Mouse (Mus musculus) liver, postnatal 0 days (tissue): ENCODE measurements around the gene Ttc38. TPM values are rescaled to one million over a fixed set of nuclear protein-coding genes. Genes with fewer than 3 reads are reported as not detected.

ENCODE experiments used
- ATAC-seq: fragments of 200-750 bp; cut with Nextera tagmentation; 2 replicates; pipeline ENCODE4 v1.8.0; 2017; ENCODE audit warnings: mild to moderate bottlenecking, moderate library complexity
- DNase-seq: peaks from one replicate; pipeline ENCODE4 v3.0.0-alpha.2; 2016
- H3K27ac ChIP-seq: fragments of 300-500 bp; sonication (generic); 2 replicates; pipeline ENCODE4 v1.5.1; 2014; ENCODE audit warnings: antibody characterized with exemption, moderate library complexity, mild to moderate bottlenecking, low read depth
- H3K27me3 ChIP-seq: fragments of 300-500 bp; sonication (generic); 2 replicates; pipeline ENCODE4 v1.6.1; 2014; ENCODE audit warnings: low read length, control low read depth, mixed read lengths; ENCODE audit not compliant: insufficient read depth
- H3K36me3 ChIP-seq: fragments of 300-500 bp; sonication (generic); replicated peaks from 2 replicates; pipeline ENCODE4 v1.6.1; 2014; ENCODE audit warnings: mild to moderate bottlenecking, control low read depth, low read length, moderate library complexity, mixed read lengths; ENCODE audit not compliant: insufficient read depth
- H3K4me1 ChIP-seq: fragments of 300-500 bp; sonication (generic); 2 replicates; pipeline ENCODE4 v1.6.1; 2014; ENCODE audit warnings: antibody characterized with exemption, mild to moderate bottlenecking, control low read depth; ENCODE audit not compliant: insufficient read depth
- H3K4me2 ChIP-seq: fragments of 300-500 bp; sonication (generic); 2 replicates; pipeline ENCODE4 v1.6.1; 2014; ENCODE audit warnings: low read depth, mild to moderate bottlenecking, low read length, moderate library complexity, mixed read lengths
- H3K4me3 ChIP-seq: fragments of 300-500 bp; sonication (generic); 2 replicates; pipeline ENCODE4 v1.5.1; 2014; ENCODE audit warnings: low read depth, low read length
- H3K9ac ChIP-seq: fragments of 300-500 bp; sonication (generic); replicated peaks from 2 replicates; pipeline ENCODE4 v1.6.1; 2014; ENCODE audit warnings: mild to moderate bottlenecking, moderate library complexity
- H3K9me3 ChIP-seq: fragments of 300-500 bp; sonication (generic); 2 replicates; pipeline ENCODE4 v1.6.1; 2016; ENCODE audit warnings: mild to moderate bottlenecking, control low read depth, low read length, mixed read lengths
- CTCF ChIP-seq: sonication (generic); IDR thresholded peaks from 2 replicates; pipeline ENCODE4 v1.5.1; 2016; ENCODE audit warnings: antibody characterized with exemption, low read depth
- EP300 ChIP-seq: IDR thresholded peaks from 2 replicates; pipeline ENCODE4 v1.6.1; 2016; ENCODE audit warnings: antibody characterized with exemption, low read depth, mild to moderate bottlenecking
- WGBS: fragments of 180-500 bp; shearing (Covaris S2); extraction: QIAGEN DNeasy Blood & Tissue Kit; methylation state at CpG from one replicate; pipeline ENCODE4 v1.1.7; 2014; ENCODE audit not compliant: insufficient replicate concordance; 5-methylcytosine and 5-hydroxymethylcytosine counted together
- polyA plus RNA-seq: library from polyadenylated mRNA; unstranded; fragments of >200 nt; fragmentation: Nextera tagmentation; extraction: Ambion mirVana; gene quantifications from 2 replicates; pipeline ENCODE4 v1.2.1, GENCODE M21; 2015

The Ttc38 gene
- polyA plus RNA-seq, 1 experiment from 2014 or later, result 16.2 TPM

GRCm38 (mm10) chr15:85900801-85901200 is 68.7 kb downstream of the Ttc38 start:
- DNase-seq, result no peak
- Histone ChIP-seq H3K27ac (no peak overlapping the region), H3K36me3 (peaks cover 11% of the 10 kb centered on the region), H3K4me1 (no peaks in the 10 kb centered on the region), H3K27me3 (no peaks in the 10 kb centered on the region), H3K4me2 (no peak overlapping the region), H3K4me3 (no peak overlapping the region), H3K9ac (no peak overlapping the region), H3K9me3 (no peaks in the 10 kb centered on the region)
- ATAC-seq, result no peak
- no peak for TF ChIP-seq EP300
- TF ChIP-seq CTCF, result no peak
- 71% methylated on average over 12 of the region's 12 CpGs for whole genome bisulfite sequencing

- WGBS, result 64% methylated on average over 10 of the region's 10 CpGs
- TF ChIP-seq EP300, result no peak
- no peak for TF ChIP-seq CTCF
- no peak for DNase-seq
- ATAC-seq, result no peak
- Histone ChIP-seq H3K27me3 (no peaks in the 10 kb centered on the region), H3K36me3 (no peaks in the 10 kb centered on the region; the same call in 1 of the 2 replicates), H3K9me3 (no peaks in the 10 kb centered on the region), H3K4me3 (no peak overlapping the region), H3K27ac (no peak overlapping the region), H3K9ac (no peak overlapping the region), H3K4me1 (no peaks in the 10 kb centered on the region), H3K4me2 (no peak overlapping the region)
Observed at GRCm38 (mm10) chr15:85902505-85902904, 70.4 kb downstream of the Ttc38 start.

GRCm38 (mm10) chr15:85903826-85904225 is 71.7 kb downstream of the Ttc38 start:
- ATAC-seq (no peak), DNase-seq (peak; percentile 40)
- TF ChIP-seq EP300 (no peak), CTCF (peak; percentile 71)
- Histone ChIP-seq H3K9me3 (no peaks in the 10 kb centered on the region), H3K9ac (no peak overlapping the region), H3K27ac (no peak overlapping the region), H3K27me3 (no peaks in the 10 kb centered on the region), H3K4me1 (no peaks in the 10 kb centered on the region), H3K4me3 (no peak overlapping the region), H3K4me2 (no peak overlapping the region), H3K36me3 (no peaks in the 10 kb centered on the region)
- WGBS, result 41% methylated on average over 8 of the region's 8 CpGs

Other genes with a start within 250 kb of the Ttc38 start
- 0.05 and 0.09 TPM in 2 replicates for gene Wnt7b, start 249.8 kb upstream of the Ttc38 start, polyA plus RNA-seq
- gene Ppara, start 97.3 kb upstream of the Ttc38 start, polyA plus RNA-seq, result 169 and 185 TPM in 2 replicates
- gene Cdpf1, start 20.6 kb upstream of the Ttc38 start, polyA plus RNA-seq, result 12.9 and 14.1 TPM in 2 replicates
- gene Pkdrej, start 10.6 kb upstream of the Ttc38 start, polyA plus RNA-seq, result 0.02 TPM in 1 of 2 replicates, not detected in the other
- 8.2 and 8.9 TPM in 2 replicates for gene Gtse1, start 27.4 kb downstream of the Ttc38 start, polyA plus RNA-seq
- 13.9 and 15.3 TPM in 2 replicates for gene Trmu, start 47.0 kb downstream of the Ttc38 start, polyA plus RNA-seq
- gene Celsr1, start 201.5 kb downstream of the Ttc38 start, polyA plus RNA-seq, result 0.09 and 0.11 TPM in 2 replicates
- 3.2 and 3.7 TPM in 2 replicates for gene Gramd4, start 225.4 kb downstream of the Ttc38 start, polyA plus RNA-seq